Comparison of ENCODE assay signal across 31 mouse cellular contexts in genomic region chr6:5238799-5239198, GRCm38 (mm10). TPM values are rescaled to one million over a fixed set of nuclear protein-coding genes. Genes with fewer than 3 reads are reported as not detected.
"Had no signal": no experiment of that assay in that cellular context is flagged by ENCODE, and none has a peak within 500 bp of the region (broad histone marks: within the 10 kb centered on the region; RNA-seq: fewer than 3 reads in every experiment).

No protein-coding gene starts in this region.

- DNase-seq: gastrocnemius, adult 2 months; gastrocnemius, postnatal 10 days; gastrocnemius, postnatal 25 days; heart, adult 11 months; heart, adult 2 months; heart, postnatal 14 days; heart, postnatal 4 days; kidney, adult 18-20 months; kidney, adult 8-10 months; kidney, postnatal 10 days; kidney, postnatal 25 days; kidney, postnatal 4 days; layer of hippocampus, postnatal 36 days; left cerebral cortex, postnatal 4 days had no signal

- ATAC-seq: hindbrain, embryonic 16.5 days; inflammation-experienced regulatory T-cells, adult 6 months; intestine, postnatal 0 days; liver, embryonic 12.5 days had no signal

RNA-seq across cellular contexts. Expression of gene Pon1, which starts 45.1 kb away (rescaled TPM):
- total RNA-seq: heart, postnatal 4 days; layer of hippocampus, adult 2 months; layer of hippocampus, postnatal 36 days; left cerebral cortex, adult 18-20 months; left cerebral cortex, adult 8-10 months; left cerebral cortex, postnatal 10 days; left cerebral cortex, postnatal 25 days; left cerebral cortex, postnatal 4 days had no signal
- polyA plus RNA-seq: heart, embryonic 13.5 days; heart, embryonic 15.5 days; heart, postnatal 0 days; hindbrain, embryonic 10.5 days; hindbrain, embryonic 12.5 days; inflammation-experienced regulatory T-cells, adult 6 months; intestine, postnatal 0 days; kidney, embryonic 14.5 days; limb, embryonic 11.5 days; limb, embryonic 13.5 days had no signal
